Mouse (Mus musculus) neural tube, embryonic 14.5 days (tissue): ENCODE results near the gene Asic2. TPM values are rescaled to one million over a fixed set of nuclear protein-coding genes. Genes with fewer than 3 reads are reported as not detected.

Source experiments
- ATAC-seq: fragments of 200-750 bp; cut with Nextera tagmentation; 2 replicates; pipeline ENCODE4 v1.8.0; 2017; ENCODE audit warnings: low read depth, mild to moderate bottlenecking, moderate TSS enrichment, moderate library complexity
- H3K27ac ChIP-seq: fragments of 300-500 bp; sonication (generic); 2 replicates; pipeline ENCODE4 v1.5.1; 2014; ENCODE audit warnings: low read depth, mild to moderate bottlenecking, control low read depth, low read length, moderate library complexity, mixed read lengths
- H3K27me3 ChIP-seq: fragments of 300-500 bp; sonication (generic); 2 replicates; pipeline ENCODE4 v1.6.1; 2014; ENCODE audit warnings: low read length; ENCODE audit not compliant: control insufficient read depth, insufficient read depth
- H3K36me3 ChIP-seq: fragments of 300-500 bp; sonication (generic); 2 replicates; pipeline ENCODE4 v1.6.1; 2014; ENCODE audit warnings: low read length, mixed read lengths; ENCODE audit not compliant: control insufficient read depth, insufficient read depth
- H3K4me1 ChIP-seq: fragments of 300-500 bp; sonication (generic); 2 replicates; pipeline ENCODE4 v1.6.1; 2014; ENCODE audit warnings: low read length; ENCODE audit not compliant: control insufficient read depth, insufficient read depth
- H3K4me2 ChIP-seq: fragments of 300-500 bp; sonication (generic); 2 replicates; pipeline ENCODE4 v1.6.1; 2014; ENCODE audit warnings: mild to moderate bottlenecking, low read depth, low read length, control low read depth
- H3K4me3 ChIP-seq: fragments of 300-500 bp; sonication (generic); 2 replicates; pipeline ENCODE4 v1.5.1; 2014; ENCODE audit warnings: low read depth, low read length, control low read depth, mixed read lengths
- H3K9ac ChIP-seq: fragments of 300-500 bp; sonication (generic); replicated peaks from 2 replicates; pipeline ENCODE4 v1.6.1; 2014; ENCODE audit warnings: low read depth, mild to moderate bottlenecking, control low read depth, low read length, mixed read lengths
- H3K9me3 ChIP-seq: fragments of 300-500 bp; sonication (generic); 2 replicates; pipeline ENCODE4 v1.6.1; 2016; ENCODE audit warnings: low read length; ENCODE audit not compliant: control insufficient read depth
- WGBS: fragments of 180-500 bp; shearing (Covaris S2); extraction: QIAGEN DNeasy Blood & Tissue Kit; methylation state at CpG from one replicate; pipeline ENCODE4 v1.1.7; 2014; 5-methylcytosine and 5-hydroxymethylcytosine counted together
- polyA plus RNA-seq: library from polyadenylated mRNA; unstranded; fragments of >200 nt; fragmentation: Nextera tagmentation; extraction: Ambion mirVana; gene quantifications from 2 replicates; pipeline ENCODE4 v1.2.1, GENCODE M21; 2014

The Asic2 gene
- polyA plus RNA-seq, 1 experiment from 2014 or later: 16.2 TPM

DNA sequence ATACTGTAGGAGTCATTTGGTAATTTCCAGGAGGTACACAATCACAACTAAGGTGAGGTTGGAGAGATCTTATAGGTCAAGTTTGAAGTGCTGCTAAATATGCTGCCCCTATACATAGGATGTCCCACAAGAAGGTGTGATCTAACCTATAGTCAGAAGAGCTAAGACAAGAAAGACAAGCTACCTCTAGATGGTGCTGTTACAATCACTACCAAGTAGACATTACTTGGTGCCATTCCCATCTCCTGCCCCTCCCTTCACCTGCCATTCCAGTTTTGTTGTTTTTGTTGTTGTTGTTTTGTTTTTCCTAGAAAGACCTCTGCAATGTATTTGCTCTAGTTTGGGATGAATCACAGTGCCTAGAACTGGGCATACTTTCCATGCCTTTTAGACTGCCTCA is 296.5 kb downstream of the Asic2 start:
- ATAC-seq: no peak
- H3K4me1 ChIP-seq: no peaks in the 10 kb centered on the region

DNA sequence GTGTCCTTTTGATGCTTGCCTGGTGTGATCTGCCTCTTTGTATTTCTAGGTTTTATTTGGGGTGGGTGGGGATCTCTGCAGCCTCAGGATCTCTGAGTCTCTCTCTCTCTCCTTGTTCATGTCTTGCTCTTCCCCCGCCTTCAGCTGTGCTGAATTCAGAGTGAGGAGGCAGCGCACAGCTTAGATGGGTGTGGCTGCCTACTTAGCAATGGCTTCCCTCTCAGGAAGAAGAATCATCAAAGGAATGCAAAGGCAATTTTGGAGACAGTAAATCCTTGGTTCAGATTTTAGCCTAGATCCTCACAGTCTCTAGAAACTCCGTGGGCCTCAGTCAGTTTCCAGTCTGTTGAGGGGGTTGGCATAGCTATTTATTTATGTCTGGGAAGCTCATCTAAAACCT is 297.8 kb downstream of the Asic2 start:
- no peaks in the 10 kb centered on the region for H3K27me3 ChIP-seq
- no peak for ATAC-seq
- no peaks in the 10 kb centered on the region for H3K36me3 ChIP-seq
- 70% methylated on average over 3 of the region's 3 CpGs for WGBS
- no peak overlapping the region for H3K4me2 ChIP-seq
- H3K4me3 ChIP-seq: no peak overlapping the region
- no peaks in the 10 kb centered on the region for H3K4me1 ChIP-seq
- no peak overlapping the region for H3K27ac ChIP-seq
- no peaks in the 10 kb centered on the region for H3K9me3 ChIP-seq
- no peak overlapping the region for H3K9ac ChIP-seq

More for the DNA sequence above, 296.5 kb downstream of the Asic2 start:
- H3K9ac ChIP-seq: no peak overlapping the region
- no peaks in the 10 kb centered on the region for H3K9me3 ChIP-seq
- H3K27ac ChIP-seq: no peak overlapping the region
- no peaks in the 10 kb centered on the region for H3K36me3 ChIP-seq
- H3K4me3 ChIP-seq: no peak overlapping the region
- no peak overlapping the region for H3K4me2 ChIP-seq
- no peaks in the 10 kb centered on the region for H3K27me3 ChIP-seq

DNA sequence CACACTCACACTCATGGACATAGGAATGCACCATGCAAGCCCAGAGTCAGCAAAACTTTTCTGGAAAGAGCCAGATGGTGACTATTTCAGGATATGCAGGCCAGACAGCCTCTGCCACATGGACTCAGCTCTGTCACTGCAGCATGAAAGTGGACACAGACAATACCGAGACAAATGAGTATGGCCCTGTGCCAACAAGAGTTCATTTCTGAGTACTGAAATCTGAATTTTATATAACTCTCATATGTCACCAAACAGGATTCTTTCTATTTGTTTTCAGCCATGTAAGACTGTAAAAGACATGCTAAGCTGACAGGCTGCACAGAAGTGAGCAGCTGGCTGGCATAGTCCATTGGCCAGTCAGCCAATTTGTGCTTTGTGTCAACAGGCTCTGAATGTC is 309.4 kb downstream of the Asic2 start:
- no peak overlapping the region for H3K9ac ChIP-seq
- WGBS: 70% methylated on average over 1 of the region's 1 CpGs
- no peak overlapping the region for H3K4me2 ChIP-seq
- H3K4me3 ChIP-seq: no peak overlapping the region
- no peaks in the 10 kb centered on the region for H3K36me3 ChIP-seq
- H3K27ac ChIP-seq: no peak overlapping the region
- H3K4me1 ChIP-seq: no peaks in the 10 kb centered on the region
- H3K9me3 ChIP-seq: no peaks in the 10 kb centered on the region
- ATAC-seq: no peak
- no peaks in the 10 kb centered on the region for H3K27me3 ChIP-seq

DNA sequence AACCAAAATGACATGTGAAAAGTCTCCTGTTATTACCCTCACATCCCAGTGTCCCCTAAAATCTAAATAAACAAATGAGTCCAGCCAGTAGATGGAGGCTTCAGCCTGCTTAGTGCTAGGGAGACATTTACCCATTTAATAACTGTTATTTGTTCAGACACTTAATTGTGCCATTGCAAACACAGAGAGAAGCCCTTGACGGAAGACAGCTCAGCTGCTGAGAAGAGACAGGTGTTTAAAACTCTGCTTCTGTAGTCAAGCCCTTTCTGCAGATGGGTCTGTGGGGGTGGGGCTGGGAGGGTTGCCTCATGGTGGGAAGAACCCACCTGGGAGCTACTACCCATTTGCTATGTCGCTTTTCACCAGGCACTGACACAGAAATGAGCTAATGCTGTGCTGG is 311.1 kb downstream of the Asic2 start:
- Histone ChIP-seq H3K9ac (no peak overlapping the region), H3K27ac (no peak overlapping the region), H3K4me2 (no peak overlapping the region), H3K27me3 (no peaks in the 10 kb centered on the region), H3K9me3 (no peaks in the 10 kb centered on the region), H3K36me3 (no peaks in the 10 kb centered on the region), H3K4me1 (no peaks in the 10 kb centered on the region), H3K4me3 (no peak overlapping the region)
- ATAC-seq: no peak
- 29% methylated on average over 2 of the region's 2 CpGs for WGBS

DNA sequence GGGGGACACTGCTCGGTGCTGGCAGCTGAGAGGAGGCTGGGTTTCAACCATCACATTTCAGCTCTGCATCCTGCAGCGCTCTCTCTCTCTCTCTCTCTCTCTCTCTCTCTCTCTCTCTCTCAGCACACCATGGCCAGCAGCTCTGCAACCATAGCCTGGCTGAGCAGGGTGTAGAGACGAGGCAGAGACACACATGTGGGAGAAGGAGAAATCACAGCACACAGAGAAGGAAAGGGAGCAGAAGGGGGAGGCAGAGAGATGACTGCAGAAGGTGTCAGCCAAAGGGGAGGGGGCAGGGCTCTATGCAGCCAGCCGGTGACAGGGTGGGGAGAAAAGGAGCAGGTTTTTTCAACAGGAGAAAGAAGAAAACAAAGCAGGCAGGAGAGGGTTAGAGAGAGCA is 320.4 kb downstream of the Asic2 start:
- no peaks in the 10 kb centered on the region; the same call in 1 of the 2 replicates for H3K4me1 ChIP-seq
- H3K9ac ChIP-seq: no peak overlapping the region
- peak; percentile 54; the same call in 1 of the 2 replicates for ATAC-seq
- H3K36me3 ChIP-seq: no peaks in the 10 kb centered on the region
- H3K27ac ChIP-seq: no peak overlapping the region; the same call in 1 of the 2 replicates
- 38% methylated on average over 4 of the region's 4 CpGs for WGBS
- H3K9me3 ChIP-seq: no peaks in the 10 kb centered on the region
- H3K4me3 ChIP-seq: no peak overlapping the region
- H3K27me3 ChIP-seq: no peaks in the 10 kb centered on the region
- no peak overlapping the region for H3K4me2 ChIP-seq

DNA sequence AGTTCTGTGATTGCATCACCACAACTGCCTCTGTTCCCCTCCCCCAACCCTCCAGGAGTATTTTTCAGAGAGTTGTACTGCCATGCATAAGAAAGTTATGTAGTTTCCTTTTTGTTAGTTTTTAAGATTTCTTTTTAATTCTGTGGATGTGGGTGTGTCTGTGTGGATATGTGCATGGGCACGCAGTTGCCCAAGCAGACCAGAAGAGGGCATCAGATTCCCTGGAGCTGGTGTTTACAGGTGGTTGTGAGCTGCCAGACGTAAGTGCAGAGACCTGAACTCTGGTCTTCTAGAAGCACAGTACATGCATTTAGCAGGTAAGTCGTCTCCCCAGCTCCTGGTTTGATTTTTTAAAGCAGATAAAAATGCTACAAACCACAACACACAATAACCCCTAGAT is 322.7 kb downstream of the Asic2 start:
- no peak overlapping the region for H3K27ac ChIP-seq
- H3K9me3 ChIP-seq: no peaks in the 10 kb centered on the region
- H3K36me3 ChIP-seq: no peaks in the 10 kb centered on the region
- no peak for ATAC-seq
- no peak overlapping the region for H3K4me2 ChIP-seq
- H3K4me3 ChIP-seq: no peak overlapping the region
- 91% methylated on average over 3 of the region's 3 CpGs for whole genome bisulfite sequencing
- no peaks in the 10 kb centered on the region for H3K27me3 ChIP-seq
- H3K9ac ChIP-seq: no peak overlapping the region
- no peaks in the 10 kb centered on the region; the same call in 1 of the 2 replicates for H3K4me1 ChIP-seq

DNA sequence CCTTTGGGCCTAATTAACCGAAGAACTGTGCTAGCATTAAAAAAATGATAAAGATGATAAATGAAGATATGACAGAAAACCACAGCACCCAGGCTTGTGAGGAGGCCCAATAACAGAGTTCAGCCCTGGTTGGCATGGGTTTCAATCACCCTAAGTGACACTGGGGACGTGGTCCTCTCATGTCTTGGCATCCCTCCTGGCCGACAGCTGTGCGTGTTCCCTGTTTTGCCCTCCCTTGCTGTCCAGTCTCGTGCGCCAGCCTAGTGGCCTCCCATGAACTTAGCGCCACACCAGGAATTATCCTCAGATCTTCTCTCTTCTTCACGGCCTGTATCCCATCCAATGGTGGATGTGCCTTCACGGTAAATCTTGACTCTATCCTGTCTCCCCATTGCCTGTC is 331.9 kb downstream of the Asic2 start:
- WGBS: 94% methylated on average over 9 of the region's 9 CpGs
- H3K4me3 ChIP-seq: no peak overlapping the region
- no peak overlapping the region for H3K4me2 ChIP-seq
- no peaks in the 10 kb centered on the region for H3K4me1 ChIP-seq
- no peak overlapping the region for H3K9ac ChIP-seq
- no peaks in the 10 kb centered on the region for H3K36me3 ChIP-seq
- no peak for ATAC-seq
- H3K27ac ChIP-seq: no peak overlapping the region
- H3K9me3 ChIP-seq: no peaks in the 10 kb centered on the region
- H3K27me3 ChIP-seq: no peaks in the 10 kb centered on the region

DNA sequence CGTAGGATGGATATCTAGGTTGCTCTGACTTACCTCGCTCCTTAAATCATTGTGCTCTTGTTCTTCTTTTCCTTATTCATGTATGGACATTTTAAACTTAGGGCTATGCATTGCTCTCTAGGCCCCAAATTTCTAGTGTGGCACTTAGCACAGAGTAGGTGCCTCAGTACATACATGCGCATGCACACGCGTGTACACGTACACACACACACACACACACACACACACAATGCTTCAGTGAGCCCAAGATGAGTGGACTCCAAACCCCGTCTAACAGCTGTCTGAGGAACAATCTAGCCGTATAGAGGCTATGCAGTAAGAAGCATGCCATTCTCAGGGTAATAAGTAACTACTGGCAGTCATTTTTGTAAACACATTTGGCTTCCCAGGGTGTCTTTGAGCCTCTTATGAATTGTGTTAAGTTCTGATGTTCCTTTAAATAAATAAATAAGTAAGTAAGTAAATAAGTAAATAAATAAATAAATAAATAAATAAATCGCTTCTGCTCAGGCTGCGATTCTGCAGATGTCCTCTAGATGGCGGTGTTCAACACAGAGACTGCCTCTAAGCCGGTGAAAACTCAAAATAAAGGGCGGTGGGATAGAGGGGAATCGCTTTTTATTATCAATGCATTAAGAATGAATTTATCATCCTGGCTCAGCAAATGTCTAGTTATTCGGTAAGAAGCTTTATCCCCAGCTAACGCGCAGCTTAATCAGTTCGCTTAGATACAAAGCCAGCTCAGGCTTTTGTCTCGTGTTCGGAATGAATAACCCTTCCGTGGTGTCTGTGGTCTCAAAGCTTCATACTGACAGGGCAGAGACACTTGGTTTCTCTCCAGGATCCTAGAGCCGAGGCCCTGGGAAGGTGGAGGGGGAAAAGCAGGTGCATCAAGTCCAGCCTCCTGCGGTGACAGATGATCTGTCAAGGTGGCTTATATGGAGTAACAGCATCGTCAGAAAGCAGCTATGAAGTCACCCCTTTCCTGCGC is 333.6 kb downstream of the Asic2 start:
- Histone ChIP-seq H3K27me3 (no peaks in the 10 kb centered on the region), H3K4me2 (peak overlapping the region; percentile 26; the same call in 1 of the 2 replicates), H3K9ac (no peak overlapping the region; the same call in 1 of the 2 replicates), H3K4me3 (no peak overlapping the region), H3K36me3 (no peaks in the 10 kb centered on the region), H3K27ac (no peak overlapping the region), H3K4me1 (no peaks in the 10 kb centered on the region), H3K9me3 (no peaks in the 10 kb centered on the region)
- ATAC-seq: no peak
- 47% methylated on average over 25 of the region's 25 CpGs for WGBS

DNA sequence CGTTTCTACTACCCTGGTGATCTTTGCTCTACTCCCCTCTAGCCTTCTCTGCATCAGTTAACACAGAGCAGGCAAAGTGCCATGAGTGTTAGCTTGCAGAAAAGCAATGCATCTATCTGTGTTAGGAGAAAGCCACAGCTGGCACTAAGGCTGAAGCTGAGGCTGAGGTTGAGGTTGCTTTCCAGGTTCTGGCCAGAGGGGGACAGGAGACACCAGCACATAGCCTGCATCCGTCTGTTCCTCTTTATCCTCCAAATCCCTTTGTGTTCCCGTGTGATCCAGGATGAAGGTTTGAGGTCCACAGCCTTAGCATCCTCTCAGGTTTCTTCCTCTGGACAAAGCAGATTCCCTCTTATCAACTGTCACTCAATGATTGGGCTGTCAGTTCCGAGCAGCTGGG is 343.1 kb downstream of the Asic2 start:
- Histone ChIP-seq H3K36me3 (no peaks in the 10 kb centered on the region), H3K27ac (no peak overlapping the region), H3K27me3 (no peaks in the 10 kb centered on the region), H3K4me2 (no peak overlapping the region), H3K4me3 (no peak overlapping the region), H3K4me1 (no peaks in the 10 kb centered on the region), H3K9ac (no peak overlapping the region), H3K9me3 (no peaks in the 10 kb centered on the region)
- ATAC-seq: no peak
- WGBS: 72% methylated on average over 4 of the region's 4 CpGs
